Mouse (Mus musculus): ENCODE data around the gene Uox. TPM values are rescaled to one million over a fixed set of nuclear protein-coding genes. Genes with fewer than 3 reads are reported as not detected.

The Uox gene
- polyA plus RNA-seq, 1 experiment from 2014 or later, result not detected

DNA sequence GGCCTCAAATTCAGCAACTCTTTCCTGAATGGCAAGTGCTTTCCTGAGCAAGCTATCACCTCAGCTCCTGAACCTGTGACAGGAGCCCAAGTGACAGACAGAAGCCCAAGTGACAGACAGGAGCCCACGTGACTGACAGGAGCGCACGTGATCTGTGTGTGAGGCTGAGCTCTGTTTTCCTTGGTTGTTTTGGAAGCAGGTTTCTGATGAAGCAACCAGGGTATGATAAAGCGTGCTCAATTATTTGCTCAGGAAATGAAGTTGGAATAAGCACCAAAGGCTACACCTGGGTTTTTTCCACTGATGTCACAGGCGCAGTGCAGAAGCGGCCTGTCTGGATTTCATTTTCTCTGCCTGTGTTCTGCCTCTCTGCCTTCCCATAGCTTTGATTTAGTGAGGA lies 19.3 kb downstream of the Uox start:
- H3K4me1 ChIP-seq (replicated peaks), result no peaks in the 10 kb centered on the region; the same call in 1 of the 2 replicates
- no peak overlapping the region for H3K4me2 ChIP-seq
- no peak for ATAC-seq (ENCODE audit: low read depth)
- no peaks in the 10 kb centered on the region for H3K27me3 ChIP-seq
- H3K9ac ChIP-seq, result 0 out of 2 replicates have a peak overlapping the region, but pooled peaks have one; percentile 17
- no peaks in the 10 kb centered on the region for H3K9me3 ChIP-seq
- no peak overlapping the region for H3K4me3 ChIP-seq
- peak overlapping the region; percentile 62 for H3K27ac ChIP-seq (replicated peaks)
- 79% methylated on average over 6 of the region's 6 CpGs for WGBS
- no peaks in the 10 kb centered on the region for H3K36me3 ChIP-seq

DNA sequence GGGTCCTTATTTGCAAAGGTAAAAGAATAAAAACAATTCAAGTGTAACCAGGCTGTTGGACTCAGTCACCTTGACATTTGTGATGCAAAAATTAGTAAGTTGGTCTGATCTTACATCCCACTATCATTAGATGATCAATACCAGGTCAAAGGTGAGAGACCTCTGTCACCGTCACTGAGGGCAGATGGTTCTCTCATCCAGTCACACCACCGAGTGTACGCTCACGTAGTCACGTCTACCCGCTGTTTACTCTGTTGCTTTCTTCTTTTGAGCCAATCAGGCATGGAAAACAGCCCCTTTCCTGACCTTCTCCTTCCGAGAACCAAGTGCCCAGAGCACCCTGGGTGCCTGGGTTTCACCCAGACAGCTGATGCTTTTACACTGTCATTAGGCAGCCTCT lies 20.9 kb downstream of the Uox start:
- H3K4me1 ChIP-seq (replicated peaks), result no peaks in the 10 kb centered on the region; the same call in 1 of the 2 replicates
- H3K4me3 ChIP-seq, result no peak overlapping the region
- H3K27me3 ChIP-seq, result no peaks in the 10 kb centered on the region
- ATAC-seq (ENCODE audit: low read depth), result no peak
- H3K36me3 ChIP-seq, result no peaks in the 10 kb centered on the region
- H3K9me3 ChIP-seq, result no peaks in the 10 kb centered on the region
- H3K4me2 ChIP-seq, result no peak overlapping the region
- H3K27ac ChIP-seq (replicated peaks), result no peak overlapping the region
- WGBS, result 81% methylated on average over 7 of the region's 7 CpGs
- no peak overlapping the region for H3K9ac ChIP-seq

DNA sequence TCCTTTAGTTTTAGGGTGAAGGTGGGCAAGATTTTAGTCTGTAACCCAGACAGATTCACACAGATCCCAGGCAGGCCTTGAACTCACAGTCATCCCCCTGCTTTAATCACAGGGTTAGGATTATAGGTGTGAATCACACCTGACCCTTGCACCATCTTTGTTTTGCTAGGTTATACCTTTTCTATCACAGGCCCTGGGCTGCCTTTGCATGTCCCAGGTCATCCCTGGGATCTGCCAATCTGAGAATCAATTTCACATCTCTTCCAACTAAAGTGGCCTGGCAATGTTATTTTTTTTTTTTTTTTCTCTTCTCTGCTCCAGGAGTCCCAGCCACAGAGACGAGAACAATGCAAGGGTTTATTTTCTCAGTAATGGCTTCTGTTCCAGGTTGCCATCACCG lies 21.4 kb downstream of the Uox start:
- H3K36me3 ChIP-seq, result no peaks in the 10 kb centered on the region
- whole genome bisulfite sequencing, result 64% methylated on average over 2 of the region's 2 CpGs
- ATAC-seq (ENCODE audit: low read depth), result no peak
- no peaks in the 10 kb centered on the region; the same call in 1 of the 2 replicates for H3K4me1 ChIP-seq (replicated peaks)
- H3K9me3 ChIP-seq, result no peaks in the 10 kb centered on the region
- no peak overlapping the region for H3K9ac ChIP-seq
- H3K27ac ChIP-seq (replicated peaks), result peak overlapping the region; percentile 18; the same call in 1 of the 2 replicates
- H3K4me3 ChIP-seq, result no peak overlapping the region
- H3K27me3 ChIP-seq, result no peaks in the 10 kb centered on the region
- H3K4me2 ChIP-seq, result no peak overlapping the region

DNA sequence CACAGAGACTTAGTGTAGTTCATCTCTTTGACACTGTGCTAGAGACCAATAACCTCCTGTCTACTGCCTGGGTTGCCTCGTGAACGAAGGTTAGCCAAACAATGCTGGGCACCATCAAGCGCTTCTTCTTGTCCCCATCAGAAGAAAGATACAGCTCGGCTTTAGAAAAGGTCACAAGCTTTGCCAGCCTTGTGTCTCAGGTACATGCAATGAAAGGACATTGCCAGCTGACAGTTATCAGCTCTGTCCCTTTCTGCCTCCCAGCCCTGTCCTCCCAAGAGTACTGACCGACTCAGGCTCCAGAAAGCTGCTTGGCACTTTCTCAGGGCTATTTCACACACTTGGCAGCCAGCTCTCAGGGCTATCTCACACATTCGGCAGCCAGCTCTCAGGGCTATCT lies 25.2 kb downstream of the Uox start:
- Histone ChIP-seq H3K9me3 (no peaks in the 10 kb centered on the region), H3K27ac (replicated peaks) (no peak overlapping the region), H3K4me3 (no peak overlapping the region), H3K27me3 (no peaks in the 10 kb centered on the region), H3K9ac (no peak overlapping the region), H3K4me1 (replicated peaks) (no peaks in the 10 kb centered on the region; the same call in 1 of the 2 replicates), H3K4me2 (no peak overlapping the region), H3K36me3 (no peaks in the 10 kb centered on the region)
- 85% methylated on average over 6 of the region's 6 CpGs for WGBS
- ATAC-seq (ENCODE audit: low read depth), result no peak

DNA sequence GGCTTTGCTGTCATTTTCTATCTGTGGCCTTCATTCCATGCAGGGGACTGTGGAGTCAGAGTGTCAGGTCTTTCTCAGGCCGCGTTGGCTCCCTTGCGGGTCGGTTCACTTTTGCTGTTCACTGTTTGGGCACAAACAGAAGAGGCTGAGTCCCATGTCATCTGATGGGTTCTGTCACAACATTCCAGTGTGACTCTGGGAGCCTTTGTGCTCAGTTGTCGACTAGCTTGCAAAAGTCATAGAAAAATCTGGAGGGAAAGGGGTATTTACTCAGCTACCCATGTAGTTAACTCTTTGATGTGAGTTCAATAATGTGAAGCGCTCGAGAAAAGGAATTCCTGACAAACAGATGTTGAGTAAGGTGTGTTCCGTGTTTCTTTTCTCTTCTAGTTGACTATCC lies 26.2 kb downstream of the Uox start:
- Histone ChIP-seq H3K27me3 (no peaks in the 10 kb centered on the region), H3K9me3 (no peaks in the 10 kb centered on the region), H3K9ac (no peak overlapping the region), H3K36me3 (no peaks in the 10 kb centered on the region), H3K4me3 (no peak overlapping the region), H3K4me1 (replicated peaks) (no peaks in the 10 kb centered on the region; the same call in 1 of the 2 replicates), H3K27ac (replicated peaks) (no peak overlapping the region), H3K4me2 (no peak overlapping the region)
- ATAC-seq (ENCODE audit: low read depth), result no peak
- WGBS, result 93% methylated on average over 8 of the region's 8 CpGs

DNA sequence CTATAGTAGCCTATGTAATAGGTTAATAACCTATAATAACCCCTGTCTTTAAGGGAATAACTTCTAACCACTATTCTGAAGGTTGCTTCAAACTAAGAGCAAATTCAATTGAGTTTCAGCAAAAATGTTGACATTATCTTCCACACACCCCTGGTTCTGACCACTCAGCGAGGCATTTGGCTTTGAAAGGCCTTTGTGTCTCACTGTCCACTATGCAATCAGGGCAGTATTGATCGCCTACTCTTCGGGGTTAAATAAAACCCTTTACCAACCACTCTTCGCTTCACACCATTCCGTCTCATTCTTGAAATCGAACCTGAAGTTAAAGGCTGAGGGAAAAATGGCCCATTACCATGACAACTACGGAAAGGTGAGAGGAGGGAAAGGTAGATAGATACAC lies 26.6 kb downstream of the Uox start:
- ATAC-seq (ENCODE audit: low read depth), result no peak
- Histone ChIP-seq H3K36me3 (no peaks in the 10 kb centered on the region), H3K4me1 (replicated peaks) (no peaks in the 10 kb centered on the region; the same call in 1 of the 2 replicates), H3K9ac (no peak overlapping the region), H3K4me2 (no peak overlapping the region), H3K27me3 (no peaks in the 10 kb centered on the region), H3K4me3 (no peak overlapping the region), H3K27ac (replicated peaks) (no peak overlapping the region), H3K9me3 (no peaks in the 10 kb centered on the region)
- WGBS, result 87% methylated on average over 7 of the region's 7 CpGs

DNA sequence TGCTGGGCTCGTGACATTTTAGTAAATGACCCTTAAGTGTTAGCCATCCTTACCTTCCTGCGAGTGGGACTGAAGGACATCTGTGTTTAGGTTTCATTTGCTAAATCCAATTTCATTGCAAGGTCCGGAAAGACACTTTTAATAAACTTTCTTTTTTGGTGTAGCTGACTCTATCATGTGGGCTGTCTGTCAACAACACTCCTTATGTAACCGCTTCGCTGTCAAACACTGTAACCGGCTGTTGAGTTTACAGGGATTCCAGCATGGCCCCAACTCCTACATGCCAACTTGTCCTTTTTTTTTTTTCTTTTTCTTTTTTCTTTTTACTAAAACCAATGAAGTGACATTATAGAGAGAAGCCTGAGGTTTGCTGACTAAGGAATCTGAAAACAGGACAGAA lies 28.2 kb downstream of the Uox start:
- WGBS, result 89% methylated on average over 6 of the region's 6 CpGs
- H3K27ac ChIP-seq (replicated peaks), result no peak overlapping the region
- H3K27me3 ChIP-seq, result no peaks in the 10 kb centered on the region
- no peaks in the 10 kb centered on the region for H3K4me1 ChIP-seq (replicated peaks)
- no peak overlapping the region for H3K9ac ChIP-seq
- H3K4me2 ChIP-seq, result no peak overlapping the region
- H3K9me3 ChIP-seq, result no peaks in the 10 kb centered on the region
- H3K36me3 ChIP-seq, result no peaks in the 10 kb centered on the region
- ATAC-seq (ENCODE audit: low read depth), result no peak
- H3K4me3 ChIP-seq, result no peak overlapping the region

DNA sequence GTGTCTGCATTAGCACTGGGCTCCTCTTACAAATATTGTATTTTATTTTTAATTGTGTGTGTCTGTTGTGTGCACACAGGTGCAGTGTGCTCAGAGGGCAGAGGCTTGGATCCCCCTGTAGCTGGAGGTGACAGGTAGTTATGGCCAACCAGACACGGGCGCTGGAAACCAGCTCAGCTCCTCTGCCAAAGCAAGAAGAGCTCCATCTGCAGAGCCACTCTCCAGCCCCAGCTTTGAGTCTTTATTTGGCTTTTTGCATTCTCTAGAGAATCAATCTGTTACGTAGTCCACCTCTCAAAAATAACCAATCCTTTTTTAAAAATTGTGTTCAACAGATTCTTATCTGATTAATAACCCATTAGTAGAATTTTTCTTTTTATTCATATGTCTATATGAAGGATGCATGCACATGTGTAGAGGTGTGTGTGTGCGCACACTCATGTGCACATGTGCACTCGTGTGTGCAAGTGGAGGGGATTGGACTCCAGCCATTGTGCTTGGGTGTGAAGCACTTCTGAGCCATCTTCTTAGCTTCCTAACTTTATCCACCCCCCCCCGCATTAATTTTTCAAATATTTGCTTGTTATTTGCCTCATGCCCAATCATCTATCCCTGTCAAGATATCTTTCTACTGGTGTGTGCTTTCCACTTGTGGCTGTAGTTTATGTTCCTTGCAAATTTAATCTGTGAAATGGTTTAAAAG lies 29.1 kb downstream of the Uox start:
- no peaks in the 10 kb centered on the region for H3K9me3 ChIP-seq
- no peak overlapping the region for H3K4me3 ChIP-seq
- H3K4me1 ChIP-seq (replicated peaks), result no peaks in the 10 kb centered on the region
- WGBS, result 88% methylated on average over 6 of the region's 6 CpGs
- no peak overlapping the region for H3K27ac ChIP-seq (replicated peaks)
- no peak overlapping the region for H3K4me2 ChIP-seq
- no peaks in the 10 kb centered on the region for H3K27me3 ChIP-seq
- no peak overlapping the region for H3K9ac ChIP-seq
- no peak for ATAC-seq (ENCODE audit: low read depth)
- H3K36me3 ChIP-seq, result no peaks in the 10 kb centered on the region

DNA sequence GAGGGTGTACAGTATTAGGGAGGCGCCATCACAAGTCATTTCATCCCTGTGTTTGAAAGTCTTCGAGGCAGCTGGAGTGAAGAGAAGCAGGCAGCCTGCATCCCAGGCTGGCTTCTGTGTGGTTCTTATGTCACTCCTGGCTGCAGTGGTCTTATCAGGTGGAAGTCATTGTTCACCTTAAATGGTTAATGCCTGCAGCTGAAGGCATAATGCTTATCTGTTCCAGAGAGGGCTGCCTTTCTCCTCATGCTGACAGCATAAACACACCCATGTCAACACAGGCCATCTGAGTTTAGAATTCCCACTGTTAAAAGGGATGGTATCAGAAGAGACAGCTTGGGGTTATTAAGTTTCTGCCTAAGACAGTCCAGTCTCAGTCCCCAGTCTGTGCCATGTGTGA lies 31.0 kb downstream of the Uox start:
- H3K4me2 ChIP-seq, result no peak overlapping the region
- H3K9ac ChIP-seq, result no peak overlapping the region
- WGBS, result 94% methylated on average over 2 of the region's 2 CpGs
- H3K27ac ChIP-seq (replicated peaks), result no peak overlapping the region
- H3K4me3 ChIP-seq, result no peak overlapping the region
- no peaks in the 10 kb centered on the region for H3K36me3 ChIP-seq
- no peaks in the 10 kb centered on the region for H3K27me3 ChIP-seq
- ATAC-seq (ENCODE audit: low read depth), result no peak
- no peaks in the 10 kb centered on the region for H3K4me1 ChIP-seq (replicated peaks)
- H3K9me3 ChIP-seq, result no peaks in the 10 kb centered on the region

DNA sequence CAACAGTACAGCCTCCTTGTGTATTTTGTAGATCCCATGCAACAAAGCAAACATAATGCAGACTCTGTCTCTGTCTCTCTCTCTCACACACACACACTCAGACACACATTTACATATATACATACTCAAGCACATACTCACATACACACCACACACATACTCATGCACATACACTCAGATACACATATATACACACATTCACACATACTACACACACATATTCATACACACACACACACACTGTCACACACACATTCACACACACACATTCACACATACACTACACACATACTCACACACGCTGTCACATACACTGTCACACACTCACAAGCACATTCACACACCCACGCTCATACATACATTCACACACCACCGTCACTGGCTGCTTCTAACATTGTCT lies 32.3 kb downstream of the Uox start:
- Histone ChIP-seq H3K27me3 (no peaks in the 10 kb centered on the region), H3K27ac (replicated peaks) (no peak overlapping the region), H3K4me2 (no peak overlapping the region), H3K9ac (no peak overlapping the region), H3K4me3 (no peak overlapping the region), H3K36me3 (no peaks in the 10 kb centered on the region), H3K4me1 (replicated peaks) (peaks cover 8% of the 10 kb centered on the region), H3K9me3 (no peaks in the 10 kb centered on the region)
- WGBS, result 93% methylated on average over 3 of the region's 3 CpGs
- no peak for ATAC-seq (ENCODE audit: low read depth)

DNA sequence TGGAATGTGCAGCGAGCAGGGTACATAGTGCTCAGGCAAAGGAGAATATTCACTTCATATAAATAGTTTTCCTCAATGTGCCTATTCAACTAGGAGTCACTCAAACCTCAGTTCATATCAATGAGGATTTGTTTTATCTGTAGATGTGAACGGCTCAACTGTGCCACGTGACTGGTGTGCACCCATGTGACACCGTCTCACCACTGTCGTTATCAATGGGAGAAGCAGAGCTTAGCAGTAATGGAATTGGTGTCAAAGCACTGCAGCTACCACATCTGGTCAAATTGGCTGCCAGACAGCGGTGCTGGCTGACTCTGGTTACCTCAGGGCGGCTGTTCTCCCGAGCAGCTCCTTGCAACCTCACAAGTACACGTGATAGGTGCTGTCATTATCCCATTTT lies 34.4 kb downstream of the Uox start:
- no peaks in the 10 kb centered on the region for H3K9me3 ChIP-seq
- no peak overlapping the region for H3K4me3 ChIP-seq
- H3K27ac ChIP-seq (replicated peaks), result no peak overlapping the region
- ATAC-seq (ENCODE audit: low read depth), result no peak
- peaks cover 12% of the 10 kb centered on the region for H3K4me1 ChIP-seq (replicated peaks)
- no peak overlapping the region for H3K4me2 ChIP-seq
- H3K27me3 ChIP-seq, result no peaks in the 10 kb centered on the region
- WGBS, result 78% methylated on average over 9 of the region's 9 CpGs
- no peaks in the 10 kb centered on the region for H3K36me3 ChIP-seq
- no peak overlapping the region for H3K9ac ChIP-seq

DNA sequence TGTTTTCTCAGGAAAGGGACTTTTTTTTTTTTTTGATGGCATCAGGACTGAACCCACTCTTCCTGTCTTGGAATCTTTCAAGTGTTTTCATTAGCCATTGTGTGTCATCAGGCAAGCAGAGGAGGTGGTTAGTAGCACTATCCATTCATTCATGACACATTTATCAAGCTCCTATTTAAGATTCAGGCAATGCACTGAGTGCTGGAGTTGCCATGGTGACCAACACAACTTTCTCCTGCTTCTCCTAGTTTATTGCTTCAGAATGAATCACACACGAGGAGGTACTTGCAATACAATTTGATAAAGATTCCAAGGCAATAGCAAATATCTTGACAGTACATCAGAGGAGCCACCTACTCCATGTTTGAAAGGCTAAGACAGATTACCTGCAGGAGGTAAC lies 37.1 kb downstream of the Uox start:
- Histone ChIP-seq H3K9ac (no peak overlapping the region), H3K4me1 (replicated peaks) (peaks cover 12% of the 10 kb centered on the region), H3K27ac (replicated peaks) (0 out of 2 replicates have a peak overlapping the region, but pooled peaks have one; percentile 28), H3K27me3 (no peaks in the 10 kb centered on the region), H3K4me2 (no peak overlapping the region), H3K36me3 (no peaks in the 10 kb centered on the region), H3K4me3 (no peak overlapping the region), H3K9me3 (no peaks in the 10 kb centered on the region)
- ATAC-seq (ENCODE audit: low read depth), result peak; percentile 78
- WGBS, result 19% methylated on average over 1 of the region's 1 CpGs

DNA sequence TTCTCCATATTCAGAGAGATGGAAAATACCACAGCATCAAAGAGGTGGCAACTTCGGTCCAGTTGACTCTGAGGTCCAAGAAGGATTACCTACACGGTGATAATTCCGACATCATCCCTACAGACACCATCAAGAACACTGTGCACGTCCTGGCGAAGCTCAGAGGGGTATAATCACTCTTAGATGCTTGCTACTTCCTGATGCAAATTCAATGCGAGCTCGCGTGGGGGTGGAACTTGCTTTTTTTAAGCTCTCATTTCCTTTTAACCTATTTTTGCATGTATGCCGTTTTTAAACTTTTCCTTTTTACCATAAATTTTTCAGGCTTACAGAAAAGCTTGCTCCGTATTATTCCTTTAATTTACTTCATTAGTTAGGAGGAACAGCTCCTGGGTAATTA lies 40.1 kb downstream of the Uox start:
- no peak for ATAC-seq (ENCODE audit: low read depth)
- H3K4me3 ChIP-seq, result no peak overlapping the region
- WGBS, result 83% methylated on average over 10 of the region's 10 CpGs

More for the DNA sequence above, 40.1 kb downstream of the Uox start:
- no peaks in the 10 kb centered on the region for H3K27me3 ChIP-seq
- H3K27ac ChIP-seq (replicated peaks), result no peak overlapping the region
- no peaks in the 10 kb centered on the region for H3K36me3 ChIP-seq
- no peaks in the 10 kb centered on the region for H3K9me3 ChIP-seq
- H3K4me1 ChIP-seq (replicated peaks), result peaks cover 12% of the 10 kb centered on the region
- no peak overlapping the region for H3K9ac ChIP-seq
- H3K4me2 ChIP-seq, result no peak overlapping the region

All from neural tube, embryonic 13.5 days (tissue).